Mouse (Mus musculus): ENCODE measurements around the gene Polr3h. TPM values are rescaled to one million over a fixed set of nuclear protein-coding genes. Genes with fewer than 3 reads are reported as not detected.

Polr3h gene
- polyA plus RNA-seq, 1 experiment from 2014 or later, result 154 TPM

DNA sequence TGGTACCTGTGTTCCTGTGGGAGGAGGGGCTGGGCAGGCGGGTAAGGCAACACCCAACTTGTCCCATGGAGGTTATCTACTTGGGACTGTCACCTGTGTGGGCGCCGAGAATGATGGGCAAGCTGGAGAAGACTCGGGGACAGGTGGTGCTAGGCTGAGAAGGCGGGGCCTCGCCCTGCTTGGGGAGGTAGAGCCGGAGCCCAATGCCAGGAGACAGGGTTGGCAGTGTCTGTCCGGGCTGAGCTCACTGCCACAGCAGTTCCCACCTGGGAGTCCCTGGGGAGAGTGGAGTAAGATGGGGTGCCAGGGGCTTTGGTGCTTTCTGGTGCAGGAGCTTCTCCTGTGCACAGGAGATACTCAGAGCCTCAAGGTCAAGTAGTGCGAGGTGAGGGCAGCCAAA lies 76.9 kb downstream of the Polr3h start:
- CTCF ChIA-PET, result interaction anchor here (1.4 to 4.0 kb wide), 2 partner anchors 9 to 18 kb away, joined by 7 to 16 read pairs; no protein-coding TSS in a partner anchor
- DNase-seq (ENCODE audit: low read depth, low spot score) (no peak), ATAC-seq (no peak)
- TF ChIP-seq CTCF (IDR thresholded peaks at IDR 0.05), result no peak
- POLR2A ChIA-PET, result no interaction called here
- in situ Hi-C loops (cut with MboI; ENCODE audit: low pct_unique_long_range_greater_than_20kb), result no loop called here
- H3K27me3 ChIP-seq, result no peaks in the 10 kb centered on the region

DNA sequence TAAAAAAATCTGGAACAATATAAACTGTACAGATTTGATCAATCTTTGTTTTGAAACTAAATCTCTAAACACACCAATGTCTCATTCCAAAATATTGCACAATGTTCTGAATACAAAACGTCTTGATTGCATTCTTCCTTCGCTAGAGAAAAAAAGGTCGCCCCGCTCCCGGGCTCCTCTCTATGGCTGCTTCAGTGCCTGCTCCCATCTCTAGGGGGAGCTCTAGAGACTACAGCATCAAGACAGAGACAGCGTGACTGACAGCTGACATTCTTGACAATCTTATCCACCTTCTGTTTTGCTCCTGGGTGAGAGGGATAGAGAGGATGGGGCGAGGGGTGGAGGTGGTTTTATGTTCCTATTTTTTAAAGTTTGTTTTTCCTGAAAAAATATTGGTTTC lies 77.7 kb downstream of the Polr3h start:
- ChIA-PET POLR2A (no interaction called here), CTCF (interaction anchor here (0.7 to 4.0 kb wide), 4 partner anchors 12 to 32 kb away, joined by 3 to 16 read pairs (median 5); no protein-coding TSS in a partner anchor)
- DNase-seq (ENCODE audit: low read depth, low spot score) (no peak), ATAC-seq (no peak)
- H3K27me3 ChIP-seq, result no peaks in the 10 kb centered on the region
- in situ Hi-C loops (cut with MboI; ENCODE audit: low pct_unique_long_range_greater_than_20kb), result no loop called here
- no peak for TF ChIP-seq CTCF (IDR thresholded peaks at IDR 0.05)

DNA sequence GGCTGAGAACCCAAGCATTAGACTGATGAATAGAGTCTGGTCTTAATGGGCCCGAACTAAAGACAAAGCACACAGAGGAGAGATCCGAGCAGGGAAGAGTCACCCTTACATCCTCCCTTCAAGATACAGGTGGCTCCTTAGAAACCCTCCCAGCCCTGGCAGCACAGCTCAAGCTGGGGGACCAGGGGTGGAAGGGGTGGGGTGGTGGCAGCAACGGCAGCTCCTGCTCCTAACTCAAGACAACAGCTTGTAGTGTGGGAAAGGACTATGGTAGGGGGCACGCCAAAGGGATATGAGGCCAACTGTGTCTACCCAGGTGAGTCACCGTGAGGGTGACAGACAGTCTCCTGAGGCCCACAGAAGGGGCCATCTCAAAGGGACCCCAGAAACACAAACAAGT lies 78.2 kb downstream of the Polr3h start:
- ChIA-PET POLR2A (no interaction called here), CTCF (interaction anchor here (0.7 to 4.0 kb wide), 4 partner anchors 12 to 32 kb away, joined by 3 to 16 read pairs (median 5); no protein-coding TSS in a partner anchor)
- DNase-seq (ENCODE audit: low read depth, low spot score) (no peak), ATAC-seq (no peak)
- TF ChIP-seq CTCF (IDR thresholded peaks at IDR 0.05), result no peak
- in situ Hi-C loops (cut with MboI; ENCODE audit: low pct_unique_long_range_greater_than_20kb), result no loop called here
- no peaks in the 10 kb centered on the region for H3K27me3 ChIP-seq

DNA sequence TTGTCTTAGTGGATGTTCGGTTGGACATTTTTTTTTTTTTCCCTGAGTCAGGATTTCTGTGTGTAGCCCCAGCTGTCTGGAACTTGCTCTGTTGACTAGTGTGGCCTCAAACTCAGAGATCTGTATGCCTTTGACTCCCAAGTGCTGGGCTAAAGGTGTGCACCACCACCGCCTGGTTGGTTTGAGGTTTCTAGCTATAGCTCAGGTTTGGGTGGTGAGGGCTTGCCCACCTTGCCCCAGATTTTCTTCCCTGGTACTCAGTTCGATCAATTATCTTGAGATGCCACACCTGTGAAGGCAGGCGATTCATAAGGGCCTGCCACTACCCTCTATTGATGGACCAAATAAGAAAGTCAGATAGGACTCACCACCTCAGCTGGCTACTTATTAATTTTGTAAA lies 78.9 kb downstream of the Polr3h start:
- TF ChIP-seq CTCF (IDR thresholded peaks at IDR 0.05), result no peak
- DNase-seq (ENCODE audit: low read depth, low spot score) (no peak), ATAC-seq (no peak)
- in situ Hi-C loops (cut with MboI; ENCODE audit: low pct_unique_long_range_greater_than_20kb), result no loop called here
- ChIA-PET CTCF (interaction anchor here (1.6 to 1.7 kb wide), 2 partner anchors 12 to 13 kb away, joined by 4 to 6 read pairs; no protein-coding TSS in a partner anchor), POLR2A (interaction anchor here (1.2 kb wide), 1 partner anchor 90 kb away, joined by 5 read pairs; no protein-coding TSS in a partner anchor)
- no peaks in the 10 kb centered on the region for H3K27me3 ChIP-seq

DNA sequence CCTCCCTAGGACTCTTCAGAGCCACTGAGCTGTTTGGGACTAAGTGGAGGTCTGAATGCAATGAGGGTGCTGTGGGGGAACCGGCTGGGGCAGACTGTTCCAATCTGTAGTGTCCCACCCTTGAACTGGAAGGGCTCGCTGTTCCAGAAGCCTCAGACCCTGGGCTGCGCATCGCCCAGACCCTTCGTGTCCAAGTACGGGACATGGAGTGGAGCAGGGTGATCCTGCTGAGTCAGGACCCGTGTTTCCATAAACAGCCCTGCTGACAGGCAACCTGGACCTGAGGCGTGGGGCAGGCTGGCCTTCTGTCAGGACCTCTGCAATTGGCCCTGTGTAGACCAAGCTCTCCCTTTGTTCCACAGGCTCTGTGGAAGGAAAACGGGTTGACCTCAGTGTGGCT lies 79.3 kb downstream of the Polr3h start:
- ATAC-seq (no peak), DNase-seq (ENCODE audit: low read depth, low spot score) (no peak)
- in situ Hi-C loops (cut with MboI; ENCODE audit: low pct_unique_long_range_greater_than_20kb), result no loop called here
- no peaks in the 10 kb centered on the region for H3K27me3 ChIP-seq
- no peak for TF ChIP-seq CTCF (IDR thresholded peaks at IDR 0.05)
- ChIA-PET POLR2A (interaction anchor here (1.2 kb wide), 1 partner anchor 91 kb away, joined by 5 read pairs; no protein-coding TSS in a partner anchor), CTCF (interaction anchor here (1.7 kb wide), 1 partner anchor 13 kb away, joined by 4 read pairs; no protein-coding TSS in a partner anchor)

DNA sequence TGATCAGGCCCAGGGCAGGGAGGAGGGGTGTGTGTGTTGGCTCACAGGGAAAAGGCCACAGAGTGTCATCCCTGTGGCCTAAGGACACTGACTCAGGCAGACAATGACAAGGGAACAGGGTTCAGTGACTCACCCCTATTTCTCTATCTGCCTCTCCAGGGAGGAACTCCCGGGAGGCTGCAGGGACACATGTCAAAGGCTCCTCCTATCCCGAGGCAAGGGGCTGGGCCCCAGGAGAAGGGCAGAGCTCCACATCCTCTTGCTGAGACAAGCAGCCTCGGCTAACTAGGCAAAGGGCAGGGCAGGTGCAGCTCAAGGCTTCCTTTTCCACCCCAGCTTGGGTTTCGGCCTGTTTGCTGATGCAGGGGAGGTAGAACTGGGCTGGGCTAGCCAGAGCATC lies 80.3 kb downstream of the Polr3h start:
- peak; percentile 54 for DNase-seq (ENCODE audit: low read depth, low spot score)
- ATAC-seq, result peak; percentile 91
- TF ChIP-seq CTCF (IDR thresholded peaks at IDR 0.05), result no peak
- H3K27me3 ChIP-seq, result no peaks in the 10 kb centered on the region
- in situ Hi-C loops (cut with MboI; ENCODE audit: low pct_unique_long_range_greater_than_20kb), result no loop called here
- ChIA-PET CTCF (interaction anchor here (0.9 kb wide), 1 partner anchor 16 kb away, joined by 3 read pairs; no protein-coding TSS in a partner anchor), POLR2A (interaction anchor here (0.6 to 1.7 kb wide), 3 partner anchors 12 to 23 kb away, joined by 3 to 6 read pairs (median 3); partner anchors contain the start of gene Tob2)

DNA sequence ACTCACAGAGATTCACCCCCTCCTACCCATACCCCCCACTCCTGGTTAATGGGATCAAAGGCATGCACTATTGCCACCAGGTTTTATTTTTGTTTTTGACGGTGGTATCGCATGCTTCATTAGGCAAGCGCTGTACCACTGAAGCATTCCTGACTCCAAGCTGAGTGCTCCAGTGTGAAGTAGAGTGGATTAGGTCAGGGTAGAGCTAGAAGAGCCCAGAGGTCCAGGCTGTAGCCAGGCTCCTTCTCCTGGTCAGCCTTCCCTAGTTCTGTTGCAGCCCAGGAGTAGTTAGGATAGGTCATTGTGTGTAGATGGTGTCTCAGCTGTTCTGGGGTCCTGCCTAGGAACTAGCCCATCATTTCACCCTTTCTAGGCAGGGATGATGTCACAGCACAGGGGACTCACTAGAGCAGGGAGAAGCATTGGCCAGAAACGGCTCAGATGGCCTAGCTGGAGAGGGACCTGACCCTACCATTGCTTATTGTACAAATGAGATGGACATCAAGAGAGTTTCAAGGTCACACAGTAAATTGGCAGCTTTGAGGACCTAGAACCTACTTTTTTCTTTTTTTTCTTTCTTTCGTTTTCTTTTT lies 80.9 kb downstream of the Polr3h start:
- ChIA-PET POLR2A (interaction anchor here (0.6 to 1.7 kb wide), 5 partner anchors 11 to 167 kb away, joined by 3 to 6 read pairs (median 4); partner anchors contain the start of gene Tob2), CTCF (interaction anchor here (0.9 to 2.3 kb wide), 2 partner anchors 14 to 17 kb away, joined by 3 to 9 read pairs; no protein-coding TSS in a partner anchor)
- no peaks in the 10 kb centered on the region for H3K27me3 ChIP-seq
- no peak for ATAC-seq
- in situ Hi-C loops (cut with MboI; ENCODE audit: low pct_unique_long_range_greater_than_20kb), result no loop called here
- DNase-seq (ENCODE audit: low read depth, low spot score), result no peak
- TF ChIP-seq CTCF (IDR thresholded peaks at IDR 0.05), result no peak

DNA sequence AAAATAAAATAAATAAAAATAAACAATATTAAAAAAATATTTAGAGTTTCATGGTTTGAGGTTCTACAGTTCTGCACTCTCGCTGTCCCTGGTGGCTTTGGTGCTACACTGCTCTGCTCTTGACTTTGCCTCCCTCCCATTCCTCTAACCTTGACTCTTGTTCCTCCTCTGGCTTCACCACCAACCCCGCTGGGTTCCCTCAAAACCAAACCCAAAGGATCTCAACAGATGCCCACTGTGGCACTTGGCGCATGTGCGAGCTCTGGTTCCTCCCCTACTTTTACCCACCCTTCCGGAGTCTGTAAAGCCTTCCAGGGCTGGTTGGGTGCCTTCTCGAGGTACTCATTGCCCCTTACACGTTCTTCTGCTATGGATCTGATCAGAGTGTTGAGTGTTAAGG lies 83.8 kb downstream of the Polr3h start:
- ChIA-PET CTCF (no interaction called here), POLR2A (no interaction called here)
- DNase-seq (ENCODE audit: low read depth, low spot score) (no peak), ATAC-seq (no peak)
- no peaks in the 10 kb centered on the region for H3K27me3 ChIP-seq
- TF ChIP-seq CTCF (IDR thresholded peaks at IDR 0.05), result no peak
- in situ Hi-C loops (cut with MboI; ENCODE audit: low pct_unique_long_range_greater_than_20kb), result no loop called here

DNA sequence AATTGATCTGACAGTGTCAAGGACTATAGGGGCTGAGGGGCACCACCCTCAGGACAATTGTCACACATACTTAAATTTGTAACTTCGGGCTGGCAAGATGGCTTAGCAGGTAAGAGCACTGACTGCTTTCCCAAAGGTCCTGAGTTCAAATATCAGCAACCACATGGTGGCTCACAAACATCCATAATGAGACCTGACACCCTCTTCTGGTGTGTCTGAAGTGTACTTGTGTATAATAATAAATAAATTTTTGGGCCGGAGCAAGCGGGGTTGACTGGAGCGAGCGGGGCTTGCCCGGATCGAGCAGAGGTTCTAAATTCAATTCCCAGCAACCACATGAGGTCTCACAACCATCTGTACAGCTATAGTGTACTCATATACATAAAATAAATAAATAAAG lies 85.7 kb downstream of the Polr3h start:
- no peak for TF ChIP-seq CTCF (IDR thresholded peaks at IDR 0.05)
- ATAC-seq (no peak), DNase-seq (ENCODE audit: low read depth, low spot score) (no peak)
- in situ Hi-C loops (cut with MboI; ENCODE audit: low pct_unique_long_range_greater_than_20kb), result no loop called here
- no peaks in the 10 kb centered on the region for H3K27me3 ChIP-seq
- POLR2A ChIA-PET, result no interaction called here
- CTCF ChIA-PET, result interaction anchor here (1.3 to 2.0 kb wide), 2 partner anchors 9 kb away, joined by 7 read pairs; no protein-coding TSS in a partner anchor

DNA sequence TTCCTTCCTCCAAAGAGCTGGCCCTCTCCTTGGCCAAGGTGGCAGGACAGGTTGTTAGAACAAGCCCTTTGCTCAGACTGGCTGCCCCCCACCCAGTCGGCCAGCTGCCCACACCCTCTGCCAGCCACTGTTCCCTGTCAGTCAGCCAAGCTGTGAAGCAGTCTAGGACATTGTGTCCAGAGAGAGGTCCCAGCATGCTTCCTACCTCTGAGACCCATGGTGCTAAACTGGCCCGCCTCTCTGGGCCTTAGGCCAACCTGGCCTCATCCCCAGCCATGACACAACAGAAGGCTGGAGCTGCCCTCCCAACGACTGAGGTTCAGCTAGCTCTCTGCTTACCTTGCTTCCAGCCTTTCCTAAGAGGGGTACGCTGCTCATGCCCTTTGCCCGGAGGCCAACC lies 86.4 kb downstream of the Polr3h start:
- TF ChIP-seq CTCF (IDR thresholded peaks at IDR 0.05), result no peak
- DNase-seq (ENCODE audit: low read depth, low spot score) (no peak), ATAC-seq (peak; percentile 41)
- H3K27me3 ChIP-seq, result no peaks in the 10 kb centered on the region
- CTCF ChIA-PET, result interaction anchor here (1.2 to 2.0 kb wide), 3 partner anchors 8 to 19 kb away, joined by 3 to 7 read pairs (median 7); partner anchors contain the start of gene Tob2
- POLR2A ChIA-PET, result no interaction called here
- in situ Hi-C loops (cut with MboI; ENCODE audit: low pct_unique_long_range_greater_than_20kb), result no loop called here

DNA sequence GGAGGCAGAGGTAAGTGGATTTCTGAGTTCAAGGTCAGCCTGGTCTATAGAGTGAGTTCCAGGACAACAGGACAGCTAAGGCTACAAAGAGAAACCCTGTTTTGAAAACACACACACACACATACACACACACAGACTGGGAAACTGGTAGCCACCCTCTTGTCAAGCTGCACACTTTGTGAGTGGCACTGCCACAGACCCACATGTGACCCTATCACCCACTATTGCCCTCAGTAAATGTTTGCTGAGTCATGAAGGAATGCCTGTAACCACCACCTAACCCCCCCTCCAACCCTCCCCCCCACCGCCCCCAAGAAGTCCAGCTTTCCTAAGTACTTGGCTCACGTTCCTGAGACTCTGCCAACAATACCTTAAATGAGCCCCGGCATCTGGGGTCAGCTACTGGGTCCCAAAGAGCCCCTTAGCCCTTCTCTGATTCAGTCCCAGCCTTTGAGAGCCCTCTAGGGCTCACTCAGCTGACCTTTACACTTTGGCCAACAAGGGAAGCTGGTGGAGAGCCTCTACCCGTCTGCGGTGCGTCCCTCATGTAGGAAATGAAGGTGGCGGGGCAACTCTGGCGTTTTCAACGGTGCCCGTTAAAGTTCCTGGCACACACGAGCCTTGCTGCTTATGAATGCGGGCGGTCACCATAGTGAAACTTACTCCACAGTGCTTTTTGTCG lies 87.3 kb downstream of the Polr3h start:
- in situ Hi-C loops (cut with MboI; ENCODE audit: low pct_unique_long_range_greater_than_20kb), result no loop called here

More for the DNA sequence above, 87.3 kb downstream of the Polr3h start:
- no peak for DNase-seq (ENCODE audit: low read depth, low spot score)
- TF ChIP-seq CTCF (IDR thresholded peaks at IDR 0.05), result no peak
- CTCF ChIA-PET, result interaction anchor here (1.2 to 2.0 kb wide), 2 partner anchors 11 to 20 kb away, joined by 3 to 7 read pairs; partner anchors contain the start of gene Tob2
- ATAC-seq, result no peak
- no peaks in the 10 kb centered on the region for H3K27me3 ChIP-seq
- POLR2A ChIA-PET, result no interaction called here

Other genes with a start within 250 kb of the Polr3h start
- 9.1 TPM for gene Chadl, start 229.0 kb downstream of the Polr3h start, polyA plus RNA-seq (2021)
- gene Zc3h7b, start 181.2 kb downstream of the Polr3h start, polyA plus RNA-seq (2021), result 90.0 TPM
- gene Rangap1, start 180.7 kb downstream of the Polr3h start, polyA plus RNA-seq (2021), result 120 TPM
- gene Tef, start 123.8 kb downstream of the Polr3h start, polyA plus RNA-seq (2021), result 61.5 TPM
- 27.3 TPM for gene Tob2, start 67.4 kb downstream of the Polr3h start, polyA plus RNA-seq (2021)
- gene Phf5a, start 54.3 kb downstream of the Polr3h start, polyA plus RNA-seq (2021), result 68.2 TPM
- 559 TPM for gene Aco2, start 53.9 kb downstream of the Polr3h start, polyA plus RNA-seq (2021)
- 24.9 TPM for gene Csdc2, start 10.5 kb upstream of the Polr3h start, polyA plus RNA-seq (2021)
- 97.0 TPM for gene Pmm1, start 34.7 kb upstream of the Polr3h start, polyA plus RNA-seq (2021)
- gene 1700029P11Rik, start 54.3 kb upstream of the Polr3h start, polyA plus RNA-seq (2021), result not detected
- gene Xrcc6, start 61.6 kb upstream of the Polr3h start, polyA plus RNA-seq (2021), result 48.0 TPM
- gene Desi1, start 107.6 kb upstream of the Polr3h start, polyA plus RNA-seq (2021), result 57.0 TPM
- gene Snu13, start 121.4 kb upstream of the Polr3h start, polyA plus RNA-seq (2021), result 120 TPM
- not detected for gene 4930407I10Rik, start 132.9 kb upstream of the Polr3h start, polyA plus RNA-seq (2021)
- gene Mei1, start 143.8 kb upstream of the Polr3h start, polyA plus RNA-seq (2021), result not detected
- gene Ccdc134, start 201.7 kb upstream of the Polr3h start, polyA plus RNA-seq (2021), result 18.0 TPM
- 84.6 TPM for gene Srebf2, start 220.9 kb upstream of the Polr3h start, polyA plus RNA-seq (2021)

Measured in Patski (cell line).